In genomic region chr9:22086012-22086411, GRCm38 (mm10) we compare ENCODE assay signal across 8 mouse cellular contexts. TPM values are rescaled to one million over a fixed set of nuclear protein-coding genes. Genes with fewer than 3 reads are reported as not detected.
DNase-seq lines count a peak whose midpoint lies in the region; ATAC-seq and TF ChIP-seq lines count a peak whose summit lies in the region.

No protein-coding gene starts in this region.

- TF ChIP-seq CTCF in stomach, postnatal 0 days (IDR thresholded peaks at IDR 0.05; ENCODE audit: low read depth): no peak

- H3K36me3 ChIP-seq in erythroblast, embryonic 14.5 days (ENCODE audit: control insufficient read depth): peaks cover 10% of the 10 kb centered on the region
- H3K36me3 ChIP-seq in neural tube, embryonic 11.5 days (ENCODE audit: control insufficient read depth, insufficient read depth, low read length): no peaks in the 10 kb centered on the region
- no peaks in the 10 kb centered on the region for H3K36me3 ChIP-seq in liver, embryonic 11.5 days (ENCODE audit: control insufficient read depth, insufficient read depth, low read length)
- H3K36me3 ChIP-seq in stomach, postnatal 0 days (ENCODE audit: control insufficient read depth, insufficient read depth, low read length): no peaks in the 10 kb centered on the region

- H3K4me3 ChIP-seq in erythroblast, embryonic 14.5 days (replicated peaks): peak overlapping the region; percentile 78
- H3K4me3 ChIP-seq in neural tube, embryonic 11.5 days (ENCODE audit: low read depth, low read length): peak overlapping the region; percentile 69
- peak overlapping the region; percentile 83 for H3K4me3 ChIP-seq in liver, embryonic 11.5 days (ENCODE audit: low read depth, low read length)
- peak overlapping the region; percentile 69 for H3K4me3 ChIP-seq in stomach, postnatal 0 days (ENCODE audit: low read depth, low read length)

- peak overlapping the region; percentile 40; the same call in 1 of the 2 replicates for H3K9ac ChIP-seq in neural tube, embryonic 11.5 days (ENCODE audit: low read length)
- peak overlapping the region; percentile 77 for H3K9ac ChIP-seq in liver, embryonic 11.5 days (ENCODE audit: low read depth, low read length)
- H3K9ac ChIP-seq in stomach, postnatal 0 days (ENCODE audit: low read length): peak overlapping the region; percentile 70

- peak overlapping the region; percentile 84 for H3K4me2 ChIP-seq in neural tube, embryonic 11.5 days (ENCODE audit: low read depth)
- peak overlapping the region; percentile 88 for H3K4me2 ChIP-seq in liver, embryonic 11.5 days
- peak overlapping the region; percentile 74 for H3K4me2 ChIP-seq in stomach, postnatal 0 days (replicated peaks; ENCODE audit: low read depth)

- ATAC-seq in erythroblast, adult 5-6 weeks (replicated peaks; ENCODE audit: low FRiP score, poor library complexity, severe bottlenecking): no peak
- no peak for ATAC-seq in neural tube, embryonic 11.5 days (ENCODE audit: insufficient read depth, low FRiP score, low TSS enrichment)
- no peak for ATAC-seq in liver, embryonic 11.5 days (replicated peaks; ENCODE audit: low FRiP score)
- peak; percentile 25; the same call in 1 of the 2 replicates for ATAC-seq in stomach, postnatal 0 days (ENCODE audit: low FRiP score, low TSS enrichment)
- ATAC-seq in erythroid progenitor cell, adult 5-6 weeks (replicated peaks; ENCODE audit: low FRiP score, poor library complexity, severe bottlenecking): no peak

- peaks cover 26% of the 10 kb centered on the region for H3K4me1 ChIP-seq in erythroblast, embryonic 14.5 days (ENCODE audit: control insufficient read depth)
- no peaks in the 10 kb centered on the region for H3K4me1 ChIP-seq in neural tube, embryonic 11.5 days (ENCODE audit: control insufficient read depth, insufficient read depth, low read length)
- H3K4me1 ChIP-seq in liver, embryonic 11.5 days (replicated peaks; ENCODE audit: control insufficient read depth, insufficient read depth, low read length): peaks cover 3% of the 10 kb centered on the region; the same call in 1 of the 2 replicates
- H3K4me1 ChIP-seq in stomach, postnatal 0 days (replicated peaks; ENCODE audit: control insufficient read depth, insufficient read depth): no peaks in the 10 kb centered on the region

- no peaks in the 10 kb centered on the region for H3K9me3 ChIP-seq in erythroblast, embryonic 14.5 days (ENCODE audit: control insufficient read depth, low read length)
- H3K9me3 ChIP-seq in neural tube, embryonic 11.5 days (ENCODE audit: control insufficient read depth, low read length): no peaks in the 10 kb centered on the region
- H3K9me3 ChIP-seq in liver, embryonic 11.5 days (ENCODE audit: control insufficient read depth, low read length): no peaks in the 10 kb centered on the region
- no peaks in the 10 kb centered on the region for H3K9me3 ChIP-seq in stomach, postnatal 0 days (ENCODE audit: control insufficient read depth, low read length)

- DNase-seq in neural tube, embryonic 11.5 days (ENCODE audit: low spot score): no peak
- no peak for DNase-seq in neural tube, embryonic 10.5 days (ENCODE audit: extremely low spot score, low spot score)
- DNase-seq in liver, embryonic 11.5 days (ENCODE audit: low spot score): no peak
- DNase-seq in stomach, postnatal 0 days (ENCODE audit: low spot score): no peak
- DNase-seq in right cerebral cortex, postnatal 14 days: no peak

- 84% methylated on average over 6 of the region's 6 CpGs for WGBS in neural tube, embryonic 11.5 days
- WGBS in liver, embryonic 11.5 days: 86% methylated on average over 6 of the region's 6 CpGs
- WGBS in stomach, postnatal 0 days: 43% methylated on average over 6 of the region's 6 CpGs

- TF ChIP-seq EP300 in stomach, postnatal 0 days (optimal IDR thresholded peaks at IDR 0.05): peak; percentile 35

- H3K27ac ChIP-seq in neural tube, embryonic 11.5 days (ENCODE audit: low read depth, low read length): no peak overlapping the region
- H3K27ac ChIP-seq in liver, embryonic 11.5 days (ENCODE audit: low read depth, low read length): peak overlapping the region; percentile 47; the same call in 1 of the 2 replicates
- H3K27ac ChIP-seq in stomach, postnatal 0 days (replicated peaks): peak overlapping the region; percentile 93

- peaks cover 6% of the 10 kb centered on the region; the same call in 1 of the 2 replicates for H3K27me3 ChIP-seq in erythroblast, embryonic 14.5 days (ENCODE audit: control insufficient read depth)
- no peaks in the 10 kb centered on the region for H3K27me3 ChIP-seq in neural tube, embryonic 11.5 days (ENCODE audit: control insufficient read depth, insufficient read depth, low read length)
- H3K27me3 ChIP-seq in liver, embryonic 11.5 days (replicated peaks; ENCODE audit: control insufficient read depth, insufficient read depth, low read length): no peaks in the 10 kb centered on the region
- H3K27me3 ChIP-seq in stomach, postnatal 0 days (ENCODE audit: control insufficient read depth, insufficient read depth, low read length): no peaks in the 10 kb centered on the region

RNA-seq across cellular contexts. Expression of gene Ecsit, which starts 0.8 kb away (rescaled TPM):
- 2.7 and 3.0 TPM in 2 replicates for polyA plus RNA-seq in erythroblast, embryonic 14.5 days (2012)
- 1.9 and 3.3 TPM in 2 replicates for total RNA-seq in erythroblast, adult 5-6 weeks (2015; ENCODE audit: low replicate concordance)
- 3.5 and 4.2 TPM in 2 replicates for total RNA-seq in erythroblast, adult 5-6 weeks (2017; ENCODE audit: low replicate concordance)
- polyA plus RNA-seq in neural tube, embryonic 11.5 days (2014; fragmentation: Nextera tagmentation; extraction: Ambion mirVana): 40.1 and 40.4 TPM in 2 replicates
- polyA plus RNA-seq in liver, embryonic 11.5 days (2014; fragmentation: Nextera tagmentation; extraction: Ambion mirVana): 55.1 and 59.2 TPM in 2 replicates
- polyA plus RNA-seq in stomach, postnatal 0 days (2015; fragmentation: Nextera tagmentation; extraction: Ambion mirVana): 31.7 and 33.1 TPM in 2 replicates
- total RNA-seq in erythroid progenitor cell, adult 5-6 weeks (2015; ENCODE audit: low replicate concordance): 3.4 TPM in 1 of 2 replicates, not detected in the other
- 2.0 and 4.9 TPM in 2 replicates for total RNA-seq in erythroid progenitor cell, adult 5-6 weeks (2017; ENCODE audit: low replicate concordance)

RNA-seq across cellular contexts. Expression of gene Cnn1, which starts 13.0 kb away (rescaled TPM):
- polyA plus RNA-seq in erythroblast, embryonic 14.5 days (2012): not detected in 2 replicates
- total RNA-seq in erythroblast, adult 5-6 weeks (2015; ENCODE audit: low replicate concordance): not detected in 2 replicates
- not detected in 2 replicates for total RNA-seq in erythroblast, adult 5-6 weeks (2017; ENCODE audit: low replicate concordance)
- 1.0 and 2.6 TPM in 2 replicates for polyA plus RNA-seq in neural tube, embryonic 11.5 days (2014; fragmentation: Nextera tagmentation; extraction: Ambion mirVana)
- polyA plus RNA-seq in liver, embryonic 11.5 days (2014; fragmentation: Nextera tagmentation; extraction: Ambion mirVana): 3.6 and 6.2 TPM in 2 replicates
- polyA plus RNA-seq in stomach, postnatal 0 days (2015; fragmentation: Nextera tagmentation; extraction: Ambion mirVana): 851 and 1,082 TPM in 2 replicates
- not detected in 2 replicates for total RNA-seq in erythroid progenitor cell, adult 5-6 weeks (2015; ENCODE audit: low replicate concordance)
- not detected in 2 replicates for total RNA-seq in erythroid progenitor cell, adult 5-6 weeks (2017; ENCODE audit: low replicate concordance)

RNA-seq across cellular contexts. Expression of gene Zfp653, which starts 14.8 kb away (rescaled TPM):
- polyA plus RNA-seq in erythroblast, embryonic 14.5 days (2012): 2.1 and 2.8 TPM in 2 replicates
- total RNA-seq in erythroblast, adult 5-6 weeks (2015; ENCODE audit: low replicate concordance): 1.0 and 4.0 TPM in 2 replicates
- total RNA-seq in erythroblast, adult 5-6 weeks (2017; ENCODE audit: low replicate concordance): 1.6 and 2.8 TPM in 2 replicates
- 8.2 and 9.5 TPM in 2 replicates for polyA plus RNA-seq in neural tube, embryonic 11.5 days (2014; fragmentation: Nextera tagmentation; extraction: Ambion mirVana)
- 5.5 and 7.5 TPM in 2 replicates for polyA plus RNA-seq in liver, embryonic 11.5 days (2014; fragmentation: Nextera tagmentation; extraction: Ambion mirVana)
- polyA plus RNA-seq in stomach, postnatal 0 days (2015; fragmentation: Nextera tagmentation; extraction: Ambion mirVana): 4.4 and 5.5 TPM in 2 replicates
- 2.1 and 6.1 TPM in 2 replicates for total RNA-seq in erythroid progenitor cell, adult 5-6 weeks (2015; ENCODE audit: low replicate concordance)
- total RNA-seq in erythroid progenitor cell, adult 5-6 weeks (2017; ENCODE audit: low replicate concordance): 6.0 and 11.2 TPM in 2 replicates

RNA-seq across cellular contexts. Expression of gene Gm49318, which starts 15.0 kb away (rescaled TPM):
- not detected in 2 replicates for polyA plus RNA-seq in erythroblast, embryonic 14.5 days (2012)
- total RNA-seq in erythroblast, adult 5-6 weeks (2015; ENCODE audit: low replicate concordance): not detected in 2 replicates
- not detected in 2 replicates for total RNA-seq in erythroblast, adult 5-6 weeks (2017; ENCODE audit: low replicate concordance)
- polyA plus RNA-seq in neural tube, embryonic 11.5 days (2014; fragmentation: Nextera tagmentation; extraction: Ambion mirVana): not detected in 2 replicates
- polyA plus RNA-seq in liver, embryonic 11.5 days (2014; fragmentation: Nextera tagmentation; extraction: Ambion mirVana): not detected in 2 replicates
- polyA plus RNA-seq in stomach, postnatal 0 days (2015; fragmentation: Nextera tagmentation; extraction: Ambion mirVana): not detected in 2 replicates
- not detected in 2 replicates for total RNA-seq in erythroid progenitor cell, adult 5-6 weeks (2015; ENCODE audit: low replicate concordance)
- total RNA-seq in erythroid progenitor cell, adult 5-6 weeks (2017; ENCODE audit: low replicate concordance): not detected in 2 replicates

RNA-seq across cellular contexts. Expression of gene Elof1, which starts 31.0 kb away (rescaled TPM):
- polyA plus RNA-seq in erythroblast, embryonic 14.5 days (2012): 12.4 and 16.3 TPM in 2 replicates
- total RNA-seq in erythroblast, adult 5-6 weeks (2015; ENCODE audit: low replicate concordance): 28.4 and 30.7 TPM in 2 replicates
- 14.1 and 15.8 TPM in 2 replicates for total RNA-seq in erythroblast, adult 5-6 weeks (2017; ENCODE audit: low replicate concordance)
- 217 and 221 TPM in 2 replicates for polyA plus RNA-seq in neural tube, embryonic 11.5 days (2014; fragmentation: Nextera tagmentation; extraction: Ambion mirVana)
- 159 and 169 TPM in 2 replicates for polyA plus RNA-seq in liver, embryonic 11.5 days (2014; fragmentation: Nextera tagmentation; extraction: Ambion mirVana)
- 119 TPM in 2 replicates for polyA plus RNA-seq in stomach, postnatal 0 days (2015; fragmentation: Nextera tagmentation; extraction: Ambion mirVana)
- 70.8 and 101 TPM in 2 replicates for total RNA-seq in erythroid progenitor cell, adult 5-6 weeks (2015; ENCODE audit: low replicate concordance)
- 21.3 and 26.2 TPM in 2 replicates for total RNA-seq in erythroid progenitor cell, adult 5-6 weeks (2017; ENCODE audit: low replicate concordance)

Comparison
In these comparisons a context has a peak if more than half of its experiments do, and no peak if none do; other contexts are left out.
1. RNA of gene Cnn1, which starts 13.0 kb away (polyA plus RNA-seq): 851 to 1,082 TPM in stomach, postnatal 0 days; 3.6 to 6.2 TPM in liver, embryonic 11.5 days, 1.0 to 2.6 TPM in neural tube, embryonic 11.5 days and not detected in erythroblast, embryonic 14.5 days; every median in the first group is over 100 times any median in the second.
2. Peak in every context shown above with its lines, with median percentiles within 50 percentile points of each other: H3K4me3 ChIP-seq, H3K4me2 ChIP-seq and H3K9ac ChIP-seq.